Mouse (Mus musculus) E14TG2a.4 (cell line): ENCODE measurements around the gene Nrxn1.

ENCODE experiments used
- CTCF ChIP-seq: conservative IDR thresholded peaks from 2 replicates; pipeline ENCODE4 v1.5.1; 2014; ENCODE audit warnings: low read length
- NANOG ChIP-seq: IDR thresholded peaks from 2 replicates; pipeline ENCODE4 v1.6.1; 2014; ENCODE audit warnings: borderline replicate concordance, low read length, mixed read lengths

GRCm38 (mm10) chr17:90627395-90627794 lies 465.5 kb downstream of the Nrxn1 start:
- TF ChIP-seq CTCF (no peak), NANOG (no peak)
